Mouse (Mus musculus): Measurements from ENCODE around the gene Tmem35b. TPM values are rescaled to one million over a fixed set of nuclear protein-coding genes. Genes with fewer than 3 reads are reported as not detected.
A peak's percentile ranks its signal among the peaks of the same experiment; 100 is the strongest.
"Not testable (repeated sequence)": the region's sequence is repeated elsewhere in the genome, so short reads cannot be mapped to it uniquely, and the experiment has no call there.

Tmem35b gene
- 21.0 and 22.7 TPM in 2 replicates for polyA plus RNA-seq (2015; fragmentation: Nextera tagmentation; extraction: Ambion mirVana)

- Histone ChIP-seq H3K27ac (ENCODE audit: low read length) (no peak within 1 kb of the TSS), H3K4me2 (ENCODE audit: low read depth, low read length) (no peak within 1 kb of the TSS), H3K9me3 (ENCODE audit: control insufficient read depth, low read length) (no peaks in the 10 kb centered on the region), H3K27me3 (ENCODE audit: control insufficient read depth, insufficient read depth, low read depth, low read length) (no peaks in the 10 kb centered on the region), H3K4me3 (ENCODE audit: low read length) (no peak within 1 kb of the TSS), H3K36me3 (ENCODE audit: control insufficient read depth, insufficient read depth, low read length) (peaks cover 3% of the 10 kb centered on the region; the same call in 1 of the 2 replicates), H3K4me1 (replicated peaks; ENCODE audit: control insufficient read depth, insufficient read depth, low read length) (0 out of 2 replicates have a peak, but pooled peaks cover 2% of the 10 kb centered on the region), H3K9ac (ENCODE audit: low read length) (no peak within 1 kb of the TSS)
- no peak for ATAC-seq (ENCODE audit: low read depth)
- 93% methylated on average over 5 of the region's 5 CpGs for WGBS
Measured at GRCm38 (mm10) chr4:127123391-127123790, at the start of gene Tmem35b. Gene Tmem35b (plus strand): TSS chr4:127123691.

GRCm38 (mm10) chr4:127074915-127075314 is 48.6 kb upstream of the Tmem35b start:
- Histone ChIP-seq H3K36me3 (ENCODE audit: control insufficient read depth, insufficient read depth, low read length) (no peaks in the 10 kb centered on the region), H3K9ac (ENCODE audit: low read length) (no peak overlapping the region), H3K27me3 (ENCODE audit: control insufficient read depth, insufficient read depth, low read depth, low read length) (no peaks in the 10 kb centered on the region), H3K4me1 (replicated peaks; ENCODE audit: control insufficient read depth, insufficient read depth, low read length) (peaks cover 6% of the 10 kb centered on the region), H3K9me3 (ENCODE audit: control insufficient read depth, low read length) (0 out of 2 replicates have a peak, but pooled peaks cover 2% of the 10 kb centered on the region), H3K27ac (ENCODE audit: low read length) (no peak overlapping the region), H3K4me3 (ENCODE audit: low read length) (no peak overlapping the region), H3K4me2 (ENCODE audit: low read depth, low read length) (no peak overlapping the region)
- ATAC-seq (ENCODE audit: low read depth), result no peak
- WGBS, result 59% methylated on average over 1 of the region's 1 CpGs

GRCm38 (mm10) chr4:127076875-127077548 is 46.5 kb upstream of the Tmem35b start, which contains the start of gene Zmym6:
Gene Zmym6 (plus strand): TSS chr4:127077383.
- peak within 1 kb of the TSS; percentile 77 for H3K27ac ChIP-seq (ENCODE audit: low read length)
- H3K36me3 ChIP-seq (ENCODE audit: control insufficient read depth, insufficient read depth, low read length), result no peaks in the 10 kb centered on the region
- H3K27me3 ChIP-seq (ENCODE audit: control insufficient read depth, insufficient read depth, low read depth, low read length), result no peaks in the 10 kb centered on the region
- H3K4me3 ChIP-seq (ENCODE audit: low read length), result peak within 1 kb of the TSS; percentile 73
- peak within 1 kb of the TSS; percentile 74 for H3K4me2 ChIP-seq (ENCODE audit: low read depth, low read length)
- peak within 1 kb of the TSS; percentile 74 for H3K9ac ChIP-seq (ENCODE audit: low read length)
- peaks cover 6% of the 10 kb centered on the region for H3K4me1 ChIP-seq (replicated peaks; ENCODE audit: control insufficient read depth, insufficient read depth, low read length)
- under 1% methylated on average over 46 of the region's 46 CpGs for WGBS
- peak; percentile 98 for ATAC-seq (ENCODE audit: low read depth)
- 0 out of 2 replicates have a peak, but pooled peaks cover 2% of the 10 kb centered on the region for H3K9me3 ChIP-seq (ENCODE audit: control insufficient read depth, low read length)

GRCm38 (mm10) chr4:127080806-127081205 is 42.7 kb upstream of the Tmem35b start:
- H3K27ac ChIP-seq (ENCODE audit: low read length), result no peak overlapping the region
- H3K36me3 ChIP-seq (ENCODE audit: control insufficient read depth, insufficient read depth, low read length), result no peaks in the 10 kb centered on the region
- H3K4me2 ChIP-seq (ENCODE audit: low read depth, low read length), result no peak overlapping the region
- 0 out of 2 replicates have a peak, but pooled peaks cover 2% of the 10 kb centered on the region for H3K9me3 ChIP-seq (ENCODE audit: control insufficient read depth, low read length)
- WGBS, result 21% methylated on average over 1 of the region's 1 CpGs
- H3K4me1 ChIP-seq (replicated peaks; ENCODE audit: control insufficient read depth, insufficient read depth, low read length), result peaks cover 6% of the 10 kb centered on the region
- H3K27me3 ChIP-seq (ENCODE audit: control insufficient read depth, insufficient read depth, low read depth, low read length), result no peaks in the 10 kb centered on the region
- no peak overlapping the region for H3K9ac ChIP-seq (ENCODE audit: low read length)
- no peak for ATAC-seq (ENCODE audit: low read depth)
- no peak overlapping the region for H3K4me3 ChIP-seq (ENCODE audit: low read length)

- H3K27me3 ChIP-seq (ENCODE audit: control insufficient read depth, insufficient read depth, low read depth, low read length), result no peaks in the 10 kb centered on the region
- H3K36me3 ChIP-seq (ENCODE audit: control insufficient read depth, insufficient read depth, low read length), result no peaks in the 10 kb centered on the region
- peaks cover under 1% of the 10 kb centered on the region for H3K4me1 ChIP-seq (replicated peaks; ENCODE audit: control insufficient read depth, insufficient read depth, low read length)
- no peak overlapping the region for H3K4me2 ChIP-seq (ENCODE audit: low read depth, low read length)
- H3K9ac ChIP-seq (ENCODE audit: low read length), result no peak overlapping the region
- ATAC-seq (ENCODE audit: low read depth), result no peak
- WGBS, result 66% methylated on average over 2 of the region's 2 CpGs
- no peak overlapping the region for H3K27ac ChIP-seq (ENCODE audit: low read length)
- no peak overlapping the region for H3K4me3 ChIP-seq (ENCODE audit: low read length)
- no peaks in the 10 kb centered on the region for H3K9me3 ChIP-seq (ENCODE audit: control insufficient read depth, low read length)
Measured at GRCm38 (mm10) chr4:127083131-127083530, 40.4 kb upstream of the Tmem35b start.

GRCm38 (mm10) chr4:127085761-127086160 is 37.7 kb upstream of the Tmem35b start:
- Histone ChIP-seq H3K4me3 (ENCODE audit: low read length) (no peak overlapping the region), H3K4me2 (ENCODE audit: low read depth, low read length) (no peak overlapping the region), H3K9me3 (ENCODE audit: control insufficient read depth, low read length) (no peaks in the 10 kb centered on the region), H3K27ac (ENCODE audit: low read length) (no peak overlapping the region), H3K9ac (ENCODE audit: low read length) (no peak overlapping the region), H3K27me3 (ENCODE audit: control insufficient read depth, insufficient read depth, low read depth, low read length) (no peaks in the 10 kb centered on the region), H3K36me3 (ENCODE audit: control insufficient read depth, insufficient read depth, low read length) (peaks cover 4% of the 10 kb centered on the region; the same call in 1 of the 2 replicates), H3K4me1 (replicated peaks; ENCODE audit: control insufficient read depth, insufficient read depth, low read length) (no peaks in the 10 kb centered on the region)
- WGBS, result 79% methylated on average over 1 of the region's 1 CpGs
- no peak for ATAC-seq (ENCODE audit: low read depth)

GRCm38 (mm10) chr4:127091188-127091587 is 32.3 kb upstream of the Tmem35b start:
- no peaks in the 10 kb centered on the region for H3K27me3 ChIP-seq (ENCODE audit: control insufficient read depth, insufficient read depth, low read depth, low read length)
- H3K4me1 ChIP-seq (replicated peaks; ENCODE audit: control insufficient read depth, insufficient read depth, low read length), result no peaks in the 10 kb centered on the region
- H3K36me3 ChIP-seq (ENCODE audit: control insufficient read depth, insufficient read depth, low read length), result peaks cover 4% of the 10 kb centered on the region; the same call in 1 of the 2 replicates
- H3K9ac ChIP-seq (ENCODE audit: low read length), result no peak overlapping the region
- WGBS, result 79% methylated on average over 1 of the region's 1 CpGs
- ATAC-seq (ENCODE audit: low read depth), result no peak
- no peak overlapping the region for H3K27ac ChIP-seq (ENCODE audit: low read length)
- no peak overlapping the region for H3K4me3 ChIP-seq (ENCODE audit: low read length)
- no peaks in the 10 kb centered on the region for H3K9me3 ChIP-seq (ENCODE audit: control insufficient read depth, low read length)
- no peak overlapping the region for H3K4me2 ChIP-seq (ENCODE audit: low read depth, low read length)

- no peak overlapping the region for H3K4me3 ChIP-seq (ENCODE audit: low read length)
- H3K9ac ChIP-seq (ENCODE audit: low read length), result no peak overlapping the region
- WGBS, result 83% methylated on average over 4 of the region's 4 CpGs
- ATAC-seq (ENCODE audit: low read depth), result no peak
- no peak overlapping the region for H3K4me2 ChIP-seq (ENCODE audit: low read depth, low read length)
- H3K4me1 ChIP-seq (replicated peaks; ENCODE audit: control insufficient read depth, insufficient read depth, low read length), result no peaks in the 10 kb centered on the region
- peaks cover 2% of the 10 kb centered on the region; the same call in 1 of the 2 replicates for H3K36me3 ChIP-seq (ENCODE audit: control insufficient read depth, insufficient read depth, low read length)
- H3K27me3 ChIP-seq (ENCODE audit: control insufficient read depth, insufficient read depth, low read depth, low read length), result no peaks in the 10 kb centered on the region
- H3K9me3 ChIP-seq (ENCODE audit: control insufficient read depth, low read length), result no peaks in the 10 kb centered on the region
- H3K27ac ChIP-seq (ENCODE audit: low read length), result no peak overlapping the region
Measured at GRCm38 (mm10) chr4:127095090-127095489, 28.4 kb upstream of the Tmem35b start.

GRCm38 (mm10) chr4:127099552-127099951 is 23.9 kb upstream of the Tmem35b start:
- 86% methylated on average over 1 of the region's 2 CpGs for WGBS
- not testable (repeated sequence) for H3K4me2 ChIP-seq (ENCODE audit: low read depth, low read length); H3K9ac ChIP-seq (ENCODE audit: low read length); H3K4me1 ChIP-seq (replicated peaks; ENCODE audit: control insufficient read depth, insufficient read depth, low read length); H3K4me3 ChIP-seq (ENCODE audit: low read length); H3K27me3 ChIP-seq (ENCODE audit: control insufficient read depth, insufficient read depth, low read depth, low read length); H3K9me3 ChIP-seq (ENCODE audit: control insufficient read depth, low read length); H3K36me3 ChIP-seq (ENCODE audit: control insufficient read depth, insufficient read depth, low read length); H3K27ac ChIP-seq (ENCODE audit: low read length); ATAC-seq (ENCODE audit: low read depth)
